ENCODE assay signal across 9 mouse cellular contexts in the genomic region with DNA sequence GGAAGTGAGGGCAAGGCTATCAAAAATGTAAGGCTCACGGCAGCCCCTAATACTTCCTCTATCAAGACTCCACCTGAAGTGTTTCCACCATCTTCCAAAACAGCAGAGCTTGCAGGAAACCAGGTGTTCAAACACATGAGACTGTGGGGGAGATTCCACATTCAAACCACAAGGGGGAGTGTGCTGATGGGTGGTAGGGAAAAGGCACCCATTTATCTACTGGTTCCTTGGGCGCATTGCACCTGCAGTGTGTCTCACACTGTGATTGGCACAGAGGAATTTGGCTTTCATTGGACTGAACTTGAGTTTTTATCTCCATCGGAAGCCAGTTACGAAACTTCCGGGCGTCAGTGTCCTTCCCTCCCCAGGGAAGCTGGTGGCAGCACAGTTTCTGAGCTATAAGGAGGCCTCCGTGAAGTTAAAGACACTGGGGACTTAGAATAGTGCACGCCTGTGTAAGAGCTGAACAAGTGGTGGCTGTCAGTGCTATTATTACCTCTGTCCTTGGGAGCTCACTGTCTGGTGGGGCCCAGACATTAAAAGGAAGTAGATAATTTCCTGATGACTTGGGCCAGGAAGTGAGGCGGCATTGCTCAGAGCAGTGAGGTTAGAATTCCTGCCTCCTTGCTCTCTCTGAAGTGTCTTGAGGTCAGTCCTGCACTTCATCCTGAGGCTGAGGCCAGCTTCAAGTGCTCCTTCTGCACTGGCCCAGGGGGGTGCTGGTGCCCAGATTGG. TPM values are rescaled to one million over a fixed set of nuclear protein-coding genes. Genes with fewer than 3 reads are reported as not detected.
A peak's percentile ranks its signal among the peaks of the same experiment; 100 is the strongest.
DNase-seq lines count a peak whose midpoint lies in the region; ATAC-seq and TF ChIP-seq lines count a peak whose summit lies in the region.
"Had no signal": no experiment of that assay in that cellular context is flagged by ENCODE, and none has a peak within 500 bp of the region (broad histone marks: within the 10 kb centered on the region; RNA-seq: fewer than 3 reads in every experiment).

No protein-coding gene starts in this region.

- ATAC-seq in heart, embryonic 11.5 days (replicated peaks; ENCODE audit: insufficient number of reproducible peaks, low FRiP score, low TSS enrichment), result no peak
- ATAC-seq in lung, embryonic 14.5 days (ENCODE audit: insufficient read depth), result peak; percentile 38; the same call in 1 of the 2 replicates
- ATAC-seq in midbrain, embryonic 13.5 days, result no peak

- no peaks in the 10 kb centered on the region for H3K9me3 ChIP-seq in heart, embryonic 11.5 days (replicated peaks; ENCODE audit: control insufficient read depth, low read length)
- H3K9me3 ChIP-seq in lung, embryonic 14.5 days (ENCODE audit: low read depth, low read length), result no peaks in the 10 kb centered on the region
- H3K9me3 ChIP-seq in midbrain, embryonic 13.5 days, result no peaks in the 10 kb centered on the region

- H3K27me3 ChIP-seq in heart, embryonic 11.5 days (ENCODE audit: control insufficient read depth, insufficient read depth, low read length), result 0 out of 2 replicates have a peak, but pooled peaks cover 2% of the 10 kb centered on the region
- no peaks in the 10 kb centered on the region for H3K27me3 ChIP-seq in lung, embryonic 14.5 days (ENCODE audit: insufficient read depth, low read length)
- peaks cover 49% of the 10 kb centered on the region for H3K27me3 ChIP-seq in midbrain, embryonic 13.5 days

- peak overlapping the region; percentile 6; the same call in 1 of the 2 replicates for H3K27ac ChIP-seq in heart, embryonic 11.5 days (ENCODE audit: low read depth, low read length)
- no peak overlapping the region; the same call in 1 of the 2 replicates for H3K27ac ChIP-seq in lung, embryonic 14.5 days (ENCODE audit: low read depth)
- no peak overlapping the region for H3K27ac ChIP-seq in midbrain, embryonic 13.5 days

- DNase-seq in heart, adult 18-20 months, result peak; percentile 45 to 47
- no peak for DNase-seq in heart, postnatal 36 days
- peak; percentile 31 for DNase-seq in ES-CJ7 (ENCODE audit: low read depth, low spot score)
- peak; percentile 47 for DNase-seq in lung, embryonic 14.5 days
- no peak for DNase-seq in ovary, adult 18-20 months (ENCODE audit: low spot score)
- no peak for DNase-seq in adrenal gland, postnatal 10 days

- H3K4me1 ChIP-seq in heart, embryonic 11.5 days (ENCODE audit: control insufficient read depth, insufficient read depth, low read length), result peaks cover 16% of the 10 kb centered on the region
- no peaks in the 10 kb centered on the region for H3K4me1 ChIP-seq in lung, embryonic 14.5 days (ENCODE audit: insufficient read depth)
- H3K4me1 ChIP-seq in midbrain, embryonic 13.5 days (replicated peaks), result peaks cover 11% of the 10 kb centered on the region

- H3K36me3 ChIP-seq in heart, embryonic 11.5 days (ENCODE audit: control insufficient read depth, insufficient read depth, low read length), result no peaks in the 10 kb centered on the region
- no peaks in the 10 kb centered on the region for H3K36me3 ChIP-seq in lung, embryonic 14.5 days (ENCODE audit: insufficient read depth)
- H3K36me3 ChIP-seq in midbrain, embryonic 13.5 days, result no peaks in the 10 kb centered on the region

- H3K9ac ChIP-seq in heart, embryonic 11.5 days (ENCODE audit: low read depth, low read length), result no peak overlapping the region
- H3K9ac ChIP-seq in lung, embryonic 14.5 days, result no peak overlapping the region
- H3K9ac ChIP-seq in midbrain, embryonic 13.5 days (replicated peaks), result no peak overlapping the region

- 46% methylated on average over 9 of the region's 9 CpGs for WGBS in heart, embryonic 11.5 days (ENCODE audit: insufficient replicate concordance)
- 64% methylated on average over 9 of the region's 9 CpGs for WGBS in lung, embryonic 14.5 days
- WGBS in midbrain, embryonic 13.5 days, result 87% methylated on average over 9 of the region's 9 CpGs

- H3K4me3 ChIP-seq in heart, embryonic 11.5 days (ENCODE audit: low read depth, low read length), result no peak overlapping the region
- H3K4me3 ChIP-seq in lung, embryonic 14.5 days (ENCODE audit: low read depth, low read length), result no peak overlapping the region
- no peak overlapping the region for H3K4me3 ChIP-seq in midbrain, embryonic 13.5 days (replicated peaks)

- intact Hi-C loops in heart, postnatal 36 days (cut with DNase I), result loop anchor here (2.0 kb wide), 1 partner anchor 83 kb away; no protein-coding TSS in a partner anchor

- H3K4me2 ChIP-seq in heart, embryonic 11.5 days, result peak overlapping the region; percentile 32
- H3K4me2 ChIP-seq in lung, embryonic 14.5 days, result no peak overlapping the region
- no peak overlapping the region for H3K4me2 ChIP-seq in midbrain, embryonic 13.5 days (replicated peaks)

- TF ChIP-seq CTCF in lung, embryonic 14.5 days (IDR thresholded peaks at IDR 0.05; ENCODE audit: low read depth), result peak; percentile 54

RNA-seq across cellular contexts. Expression of gene Loxl4, which starts 49.0 kb away (rescaled TPM):
- total RNA-seq in heart, adult 18-20 months (2021), result under 1 TPM; 0.67 to 0.92 TPM
- total RNA-seq in heart, postnatal 36 days (2021), result 1 to 10 TPM; 1.1 to 1.4 TPM
- 0.14 and 0.24 TPM in 2 replicates for polyA plus RNA-seq in heart, embryonic 11.5 days (2014; fragmentation: Nextera tagmentation; extraction: Ambion mirVana)
- polyA plus RNA-seq in lung, embryonic 14.5 days (2014; fragmentation: Nextera tagmentation; extraction: Ambion mirVana), result 0.50 and 0.64 TPM in 2 replicates
- total RNA-seq in adrenal gland, postnatal 10 days (2021), result 1 to 10 TPM; 1.8 to 2.7 TPM
- polyA plus RNA-seq in midbrain, embryonic 13.5 days (2015; fragmentation: Nextera tagmentation; extraction: Ambion mirVana), result 0.11 and 0.17 TPM in 2 replicates
- total RNA-seq: neutrophil, adult 5-6 weeks had no signal

Comparison
In these comparisons a context has a peak if more than half of its experiments do, and no peak if none do; other contexts are left out.
1. DNase-seq: peak in heart, adult 18-20 months (2 of 2), ES-CJ7 (single experiment) and lung, embryonic 14.5 days (single experiment); none in heart, postnatal 36 days (0 of 2), ovary, adult 18-20 months (single experiment) and adrenal gland, postnatal 10 days (single experiment).